ENCODE assay signal across 8 mouse cellular contexts in the genomic region with DNA sequence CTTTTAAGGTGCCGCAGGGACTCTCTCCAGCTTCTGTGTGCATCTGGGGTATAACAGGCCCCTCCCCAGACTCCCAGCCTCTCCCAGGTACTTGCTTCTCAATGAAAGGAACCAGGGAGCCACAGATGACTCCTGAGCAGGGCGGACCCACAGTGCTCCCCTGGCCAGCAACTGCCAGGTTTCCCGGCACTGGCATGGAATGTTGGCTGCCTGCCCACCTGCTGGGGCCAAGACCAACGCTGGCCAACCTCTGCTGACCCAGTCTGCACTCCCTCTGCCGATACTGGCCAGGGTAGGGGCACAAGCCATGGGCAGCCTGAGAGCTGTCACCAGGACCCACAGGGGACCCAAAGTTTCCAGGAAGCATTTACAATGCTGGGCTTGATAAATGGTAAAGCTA. TPM values are rescaled to one million over a fixed set of nuclear protein-coding genes. Genes with fewer than 3 reads are reported as not detected.
DNase-seq lines count a peak whose midpoint lies in the region.

No protein-coding gene starts in this region.

- WGBS in forebrain, embryonic 10.5 days, result 69% methylated on average over 5 of the region's 5 CpGs

- no peaks in the 10 kb centered on the region for H3K36me3 ChIP-seq in forebrain, embryonic 10.5 days (replicated peaks)

- H3K27ac ChIP-seq in forebrain, embryonic 10.5 days, result no peak overlapping the region

- peaks cover 28% of the 10 kb centered on the region for H3K27me3 ChIP-seq in forebrain, embryonic 10.5 days (ENCODE audit: poor library complexity, severe bottlenecking)

- peaks cover 11% of the 10 kb centered on the region for H3K4me1 ChIP-seq in forebrain, embryonic 10.5 days

- no peak overlapping the region for H3K4me3 ChIP-seq in forebrain, embryonic 10.5 days

- DNase-seq in layer of hippocampus, postnatal 10 days (ENCODE audit: low spot score in 2 of 2), result peak; percentile 60
- no peak for DNase-seq in layer of hippocampus, adult 9-11 months
- DNase-seq in adrenal gland, adult 8-10 months, result peak; percentile 29
- DNase-seq in cerebellum, postnatal 36 days, result peak; percentile 48 to 61
- peak; percentile 60 to 68 for DNase-seq in lung, adult 18-20 months
- no peak for DNase-seq in left cerebral cortex, adult 8-10 months (ENCODE audit: low spot score in 2 of 2)
- no peak for DNase-seq in yolk sac, embryonic 10.5 days (ENCODE audit: low spot score)
- DNase-seq in forebrain, embryonic 10.5 days (ENCODE audit: extremely low spot score, low spot score), result no peak

- no peaks in the 10 kb centered on the region for H3K9me3 ChIP-seq in forebrain, embryonic 10.5 days

RNA-seq across cellular contexts. Expression of gene Dlgap4, which starts 7.9 kb away (rescaled TPM):
- total RNA-seq in layer of hippocampus, postnatal 10 days (2021), result 100 to 1,000 TPM; 220 to 257 TPM
- 10 to 100 TPM; 43.0 to 72.3 (median 58.4) TPM for total RNA-seq in adrenal gland, adult 8-10 months (2022)
- total RNA-seq in left cerebral cortex, adult 8-10 months (2022), result 100 to 1,000 TPM; 201 to 218 (median 204) TPM
- 117 and 126 TPM in 2 replicates for polyA plus RNA-seq in forebrain, embryonic 10.5 days (2016; fragmentation: Nextera tagmentation; extraction: Ambion mirVana)

Comparison
In these comparisons a context has a peak if more than half of its experiments do, and no peak if none do; other contexts are left out.
1. DNase-seq: peak in layer of hippocampus, postnatal 10 days (2 of 2), adrenal gland, adult 8-10 months (single experiment), cerebellum, postnatal 36 days (2 of 2) and lung, adult 18-20 months (2 of 2); none in layer of hippocampus, adult 9-11 months (single experiment), left cerebral cortex, adult 8-10 months (0 of 2), yolk sac, embryonic 10.5 days (single experiment) and forebrain, embryonic 10.5 days (single experiment).